ENCODE assay signal across 8 mouse cellular contexts in the genomic region with DNA sequence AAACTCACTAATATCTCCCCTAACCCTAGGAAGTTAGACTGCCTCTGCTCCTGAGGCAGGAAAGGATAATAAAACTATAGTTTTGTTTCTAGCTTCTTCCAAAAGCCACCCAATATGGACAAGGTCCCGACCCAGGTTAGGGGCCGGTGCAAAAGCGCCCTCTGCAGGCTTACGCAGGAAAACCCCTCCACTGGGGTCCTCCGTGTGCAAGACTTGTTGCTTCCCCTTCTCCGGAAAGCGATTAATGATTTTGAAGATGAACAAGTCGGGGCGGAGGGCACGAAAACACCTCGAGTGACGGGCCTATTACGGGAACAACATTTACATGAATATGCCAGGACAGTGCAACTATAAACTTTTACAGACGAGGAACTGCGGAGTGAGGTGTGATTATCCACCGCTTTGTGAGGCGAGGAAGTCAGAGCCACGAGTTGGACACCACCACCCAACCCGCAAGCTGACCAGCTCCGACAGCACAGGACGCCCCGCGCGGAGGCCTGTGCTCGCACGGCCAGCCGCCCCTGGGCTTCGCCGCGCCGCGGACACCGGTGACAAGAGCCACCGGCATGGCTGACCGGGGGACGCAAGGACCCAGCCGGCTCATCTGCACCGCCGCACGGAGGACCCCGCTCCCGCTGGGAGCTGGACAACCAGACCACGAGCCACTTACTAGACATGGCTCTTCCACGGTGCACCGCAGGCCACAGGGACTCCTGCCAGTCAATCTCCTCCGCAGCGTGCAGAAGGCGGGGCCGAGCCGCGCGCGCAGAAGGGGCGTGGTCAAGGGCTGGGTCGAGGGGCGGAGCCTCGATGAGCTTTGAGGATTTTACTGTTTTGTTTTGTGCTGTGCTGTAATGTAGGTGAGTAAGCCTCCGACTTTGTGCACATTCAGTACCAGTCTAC. TPM values are rescaled to one million over a fixed set of nuclear protein-coding genes. Genes with fewer than 3 reads are reported as not detected.
A peak's percentile ranks its signal among the peaks of the same experiment; 100 is the strongest.
DNase-seq lines count a peak whose midpoint lies in the region; ATAC-seq and TF ChIP-seq lines count a peak whose summit lies in the region.

A gene (minus strand): TSS at position 731 of the 903 bp plus-strand sequence.

- H3K27me3 ChIP-seq in forebrain, embryonic 16.5 days (replicated peaks; ENCODE audit: control insufficient read depth, insufficient read depth, low read length) = no peaks in the 10 kb centered on the region
- no peaks in the 10 kb centered on the region for H3K27me3 ChIP-seq in lung, embryonic 14.5 days (ENCODE audit: insufficient read depth, low read length)
- no peaks in the 10 kb centered on the region for H3K27me3 ChIP-seq in thymus, adult 2 months (ENCODE audit: control insufficient read depth, insufficient read depth, low read length)

- H3K27ac ChIP-seq in ES-E14 (ENCODE audit: insufficient read depth, low read depth, low read length, poor library complexity, severe bottlenecking) = peak within 1 kb of the TSS; percentile 63; the same call in 1 of the 2 replicates
- peak within 1 kb of the TSS; percentile 42; the same call in 1 of the 2 replicates for H3K27ac ChIP-seq in forebrain, embryonic 16.5 days (ENCODE audit: low read length)
- peak within 1 kb of the TSS; percentile 89 for H3K27ac ChIP-seq in layer of hippocampus, adult 2 months
- peak within 1 kb of the TSS; percentile 95 for H3K27ac ChIP-seq in lung, embryonic 14.5 days (ENCODE audit: low read depth)
- 0 out of 2 replicates have a peak within 1 kb of the TSS, but pooled peaks have one; percentile 8 for H3K27ac ChIP-seq in olfactory bulb, adult 2 months (ENCODE audit: insufficient read depth, low read depth, low read length)
- peak within 1 kb of the TSS; percentile 28 for H3K27ac ChIP-seq in thymus, adult 2 months (ENCODE audit: control insufficient read depth, insufficient read depth, low read length)

- H3K4me3 ChIP-seq in ES-E14 (ENCODE audit: insufficient read depth in 1 of 2, low read depth in 1 of 2, low read length in 2 of 2, poor library complexity in 1 of 2, severe bottlenecking in 1 of 2) = peak within 1 kb of the TSS; percentile 90 to 96
- peak within 1 kb of the TSS; percentile 70 for H3K4me3 ChIP-seq in forebrain, embryonic 16.5 days (replicated peaks; ENCODE audit: low read length)
- H3K4me3 ChIP-seq in layer of hippocampus, adult 2 months = peak within 1 kb of the TSS; percentile 85
- H3K4me3 ChIP-seq in lung, embryonic 14.5 days (ENCODE audit: low read depth, low read length) = peak within 1 kb of the TSS; percentile 84
- peak within 1 kb of the TSS; percentile 83 for H3K4me3 ChIP-seq in olfactory bulb, adult 2 months (ENCODE audit: insufficient read depth, low read depth, low read length)
- H3K4me3 ChIP-seq in thymus, adult 2 months (ENCODE audit: control insufficient read depth, insufficient read depth, low read length) = peak within 1 kb of the TSS; percentile 81

- peaks cover 18% of the 10 kb centered on the region for H3K36me3 ChIP-seq in ES-E14 (ENCODE audit: control insufficient read depth, insufficient read depth, low read length, poor library complexity, severe bottlenecking)
- H3K36me3 ChIP-seq in forebrain, embryonic 16.5 days (ENCODE audit: control insufficient read depth, insufficient read depth) = peaks cover 2% of the 10 kb centered on the region; the same call in 1 of the 2 replicates
- peaks cover 26% of the 10 kb centered on the region for H3K36me3 ChIP-seq in lung, embryonic 14.5 days (ENCODE audit: insufficient read depth)
- peaks cover 6% of the 10 kb centered on the region; the same call in 1 of the 2 replicates for H3K36me3 ChIP-seq in thymus, adult 2 months (ENCODE audit: control insufficient read depth, insufficient read depth, low read length)

- ATAC-seq in forebrain, embryonic 16.5 days = peak; percentile 96
- peak; percentile 98 for ATAC-seq in lung, embryonic 14.5 days (ENCODE audit: insufficient read depth)

- 0 out of 2 replicates have a peak, but pooled peaks have one; percentile 39 for TF ChIP-seq POLR2A in olfactory bulb, adult 2 months (IDR thresholded peaks at IDR 0.05; ENCODE audit: insufficient read depth, low read depth, low read length)
- peak; percentile 68 for TF ChIP-seq POLR2A in thymus, adult 2 months (IDR thresholded peaks at IDR 0.05; ENCODE audit: control insufficient read depth, extremely low read depth, insufficient read depth, low read length, poor library complexity)

- TF ChIP-seq CTCF in layer of hippocampus, adult 2 months (conservative IDR thresholded peaks at IDR 0.05) = peak; percentile 92
- peak; percentile 75 for TF ChIP-seq CTCF in lung, embryonic 14.5 days (IDR thresholded peaks at IDR 0.05; ENCODE audit: low read depth)
- peak; percentile 64; the same call in 1 of the 2 replicates for TF ChIP-seq CTCF in olfactory bulb, adult 2 months (IDR thresholded peaks at IDR 0.05; ENCODE audit: insufficient read depth, low read depth, low read length)
- TF ChIP-seq CTCF in thymus, adult 2 months (IDR thresholded peaks at IDR 0.05; ENCODE audit: borderline replicate concordance, control insufficient read depth, extremely low read depth, insufficient read depth, low read length, poor library complexity) = peak; percentile 81

- H3K9me3 ChIP-seq in ES-E14 (ENCODE audit: control insufficient read depth, insufficient read depth, low read depth, low read length) = no peaks in the 10 kb centered on the region
- H3K9me3 ChIP-seq in forebrain, embryonic 16.5 days (ENCODE audit: control insufficient read depth, low read length) = no peaks in the 10 kb centered on the region
- no peaks in the 10 kb centered on the region for H3K9me3 ChIP-seq in lung, embryonic 14.5 days (ENCODE audit: low read depth, low read length)

- DNase-seq in ES-E14 (ENCODE audit: low read depth, low spot score) = peak; percentile 67
- peak; percentile 90 for DNase-seq in cerebellum, adult 11-12 months
- peak; percentile 95 to 97 for DNase-seq in heart, postnatal 36 days
- peak; percentile 94 for DNase-seq in layer of hippocampus, adult 2 months (ENCODE audit: low spot score in 2 of 2)
- DNase-seq in lung, embryonic 14.5 days = peak; percentile 96
- DNase-seq in thymus, adult 2 months = peak; percentile 98

- H3K4me2 ChIP-seq in forebrain, embryonic 16.5 days (ENCODE audit: low read length) = peak within 1 kb of the TSS; percentile 73
- peak within 1 kb of the TSS; percentile 76 for H3K4me2 ChIP-seq in lung, embryonic 14.5 days

- peaks cover 2 to 9% of the 10 kb centered on the region in 2 experiments; a peak in 1 of 4 replicates for H3K4me1 ChIP-seq in ES-E14 (ENCODE audit: control insufficient read depth in 2 of 2, insufficient read depth in 2 of 2, low read length in 2 of 2, poor library complexity in 1 of 2)
- H3K4me1 ChIP-seq in forebrain, embryonic 16.5 days (replicated peaks; ENCODE audit: control insufficient read depth, insufficient read depth, low read length) = peaks cover 10% of the 10 kb centered on the region
- H3K4me1 ChIP-seq in lung, embryonic 14.5 days (ENCODE audit: insufficient read depth) = no peaks in the 10 kb centered on the region
- H3K4me1 ChIP-seq in olfactory bulb, adult 2 months (ENCODE audit: control insufficient read depth, insufficient read depth, low read length) = no peaks in the 10 kb centered on the region
- peaks cover 2% of the 10 kb centered on the region for H3K4me1 ChIP-seq in thymus, adult 2 months (replicated peaks; ENCODE audit: control insufficient read depth, insufficient read depth, low read length)

- intact Hi-C loops in heart, postnatal 36 days (cut with DNase I) = loop anchor here (2.0 to 5.0 kb wide), 4 partner anchors 46 to 450 kb away; a partner anchor contains a TSS

- WGBS in forebrain, embryonic 16.5 days = 0% methylated on average over 56 of the region's 58 CpGs
- under 1% methylated on average over 58 of the region's 58 CpGs for WGBS in lung, embryonic 14.5 days
- under 1% methylated on average over 58 of the region's 58 CpGs for WGBS in olfactory bulb, adult 2 months
- under 1% methylated on average over 58 of the region's 58 CpGs for WGBS in thymus, adult 2 months

- peak within 1 kb of the TSS; percentile 91 for H3K9ac ChIP-seq in ES-E14 (ENCODE audit: insufficient read depth, low read depth, low read length, poor library complexity, severe bottlenecking)
- peak within 1 kb of the TSS; percentile 69 for H3K9ac ChIP-seq in forebrain, embryonic 16.5 days (replicated peaks; ENCODE audit: low read depth, low read length)
- H3K9ac ChIP-seq in lung, embryonic 14.5 days = peak within 1 kb of the TSS; percentile 90

- in situ Hi-C loops in ES-E14 (cut with MboI; ENCODE audit: low sequenced_read_pairs in 2 of 2, unreplicated experiment in 2 of 2) = no loop called here

TF ChIP-seq in ES-E14, 5 proteins besides CTCF, POLR2A, EP300 and RAD21:
- no peak for TF ChIP-seq MAFK (IDR thresholded peaks at IDR 0.05; ENCODE audit: insufficient read depth, low read depth, low read length)

RNA-seq across cellular contexts. Expression of the gene that starts here (rescaled TPM):
- total RNA-seq in ES-E14 (2012; rRNA removed) = 62.0 and 73.1 TPM in 2 replicates
- 37.7 and 41.0 TPM in 2 replicates for polyA plus RNA-seq in forebrain, embryonic 16.5 days (2015; fragmentation: Nextera tagmentation; extraction: Ambion mirVana)
- 10 to 100 TPM; 34.8 to 35.3 TPM for total RNA-seq in heart, postnatal 36 days (2021)
- 10 to 100 TPM; 14.1 to 16.8 TPM for total RNA-seq in layer of hippocampus, adult 2 months (2021)
- 75.1 and 75.4 TPM in 2 replicates for polyA plus RNA-seq in lung, embryonic 14.5 days (2014; fragmentation: Nextera tagmentation; extraction: Ambion mirVana)
- not detected in 2 replicates for polyA plus RNA-seq in olfactory bulb, adult 2 months (2012; ENCODE audit: insufficient read depth, insufficient read length, low replicate concordance, missing spikeins)
- 14.4 and 18.4 TPM in 2 replicates for polyA plus RNA-seq in thymus, adult 2 months (2012; rRNA removed)

Comparison
In these comparisons a context has a peak if more than half of its experiments do, and no peak if none do; other contexts are left out.
1. Peak in every context shown above with its lines: DNase-seq, ATAC-seq, H3K4me3 ChIP-seq and H3K27ac ChIP-seq.
2. RNA of the gene that starts here (polyA plus RNA-seq): 75.1 to 75.4 TPM in lung, embryonic 14.5 days, 37.7 to 41.0 TPM in forebrain, embryonic 16.5 days and 14.4 to 18.4 TPM in thymus, adult 2 months; not detected in olfactory bulb, adult 2 months; every median in the first group is over 10 times any median in the second.
3. H3K27ac ChIP-seq: peak in every context shown above with its lines; median percentile 95 in lung, embryonic 14.5 days; 89 in layer of hippocampus, adult 2 months; 63 in ES-E14; 42 in forebrain, embryonic 16.5 days; 28 in thymus, adult 2 months; 8 in olfactory bulb, adult 2 months.